Mouse (Mus musculus): ENCODE measurements around the gene Slco1a4. TPM values are rescaled to one million over a fixed set of nuclear protein-coding genes. Genes with fewer than 3 reads are reported as not detected.
"Not testable (repeated sequence)": the region's sequence is repeated elsewhere in the genome, so short reads cannot be mapped to it uniquely, and the experiment has no call there.

Gene Slco1a4
- total and polyA plus RNA-seq, 3 experiments: not detected

DNA sequence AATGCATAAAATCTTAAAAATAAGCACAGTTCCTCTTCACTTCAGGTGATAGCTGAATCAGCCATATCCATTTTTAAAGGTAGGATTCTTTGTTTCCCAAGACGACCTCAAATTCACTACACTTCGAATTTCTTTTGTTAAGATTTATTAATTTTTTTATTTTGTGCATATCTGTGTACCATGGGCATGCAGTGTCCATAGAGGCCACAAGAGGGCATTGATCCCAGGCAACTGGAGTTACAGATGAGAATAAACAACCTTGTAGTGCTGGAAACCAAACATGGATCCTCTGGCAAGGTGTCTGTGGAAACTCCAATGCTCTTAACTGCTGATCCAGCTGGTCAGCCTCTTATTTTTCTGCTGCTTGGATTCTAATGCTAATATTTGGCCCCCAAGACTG is 32.2 kb upstream of the Slco1a4 start:
- DNase-seq (ENCODE audit: low read depth, low spot score): peak; percentile 7
- no peaks in the 10 kb centered on the region for H3K79me2 ChIP-seq (ENCODE audit: control insufficient read depth, insufficient read depth, low read length, poor library complexity)
- no peak overlapping the region for H3K27ac ChIP-seq (ENCODE audit: control insufficient read depth, low read depth, low read length)
- H3K9ac ChIP-seq (ENCODE audit: control insufficient read depth, low read depth, low read length, poor library complexity, severe bottlenecking): no peak overlapping the region
- H3K9me3 ChIP-seq (replicated peaks; ENCODE audit: insufficient read depth, low read length): no peaks in the 10 kb centered on the region
- no peak overlapping the region for H3K4me3 ChIP-seq (ENCODE audit: control insufficient read depth in 1 of 2, insufficient read depth in 1 of 2, low read depth in 2 of 2, low read length in 2 of 2)
- no peaks in the 10 kb centered on the region for H3K4me1 ChIP-seq (ENCODE audit: control insufficient read depth in 1 of 2, insufficient read depth in 2 of 2, low read length in 2 of 2)
- no peaks in the 10 kb centered on the region for H3K36me3 ChIP-seq (ENCODE audit: control insufficient read depth in 1 of 2, insufficient read depth in 2 of 2, low read length in 2 of 2)
- H3K27me3 ChIP-seq (ENCODE audit: control insufficient read depth in 1 of 2, insufficient read depth in 2 of 2, low read length in 2 of 2): no peaks in the 10 kb centered on the region
- TF ChIP-seq ZNF384 (IDR thresholded peaks at IDR 0.05; ENCODE audit: low read depth, low read length) (no peak), MEF2A (IDR thresholded peaks at IDR 0.05; ENCODE audit: extremely low read depth, insufficient replicate concordance, low read depth, low read length, poor library complexity, severe bottlenecking) (no peak), MXI1 (IDR thresholded peaks at IDR 0.05; ENCODE audit: low read depth, low read length) (no peak), ZKSCAN1 (IDR thresholded peaks at IDR 0.05; ENCODE audit: low read depth, low read length) (no peak), CTCF (IDR thresholded peaks at IDR 0.05 in 2 of 3, conservative IDR thresholded peaks at IDR 0.05 in 1 of 3; ENCODE audit: control insufficient read depth in 1 of 3, insufficient read depth in 1 of 3, low read depth in 2 of 3, low read length in 3 of 3, poor library complexity in 1 of 3, severe bottlenecking in 1 of 3) (peak; percentile 10 to 37 (median 24); a peak in 4 of 6 replicates), SMC3 (IDR thresholded peaks at IDR 0.05; ENCODE audit: low read depth, low read length) (peak; percentile 40; the same call in 1 of the 2 replicates)

DNA sequence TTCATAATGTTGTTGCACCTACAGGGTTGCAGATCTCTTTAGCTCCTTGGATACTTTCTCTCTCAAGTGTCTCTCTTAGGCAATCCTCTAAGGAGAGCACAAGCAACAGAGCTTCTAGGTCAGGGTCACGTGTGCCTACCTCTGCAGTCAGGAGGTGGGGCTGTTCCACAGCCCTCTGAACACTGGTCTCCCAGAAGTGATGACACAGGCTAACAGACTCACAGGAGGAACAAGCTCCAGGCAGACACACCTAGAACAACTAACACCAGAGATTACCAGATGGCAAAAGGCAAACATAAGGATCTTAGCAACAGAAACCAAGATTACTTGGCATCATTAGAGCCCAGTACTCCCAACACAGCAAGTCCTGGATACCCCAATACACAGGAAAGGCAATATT is 26.6 kb upstream of the Slco1a4 start:
- H3K79me2 ChIP-seq (ENCODE audit: control insufficient read depth, insufficient read depth, low read length, poor library complexity): no peaks in the 10 kb centered on the region
- H3K4me1 ChIP-seq (ENCODE audit: control insufficient read depth in 1 of 2, insufficient read depth in 2 of 2, low read length in 2 of 2): no peaks in the 10 kb centered on the region
- no peaks in the 10 kb centered on the region for H3K9me3 ChIP-seq (replicated peaks; ENCODE audit: insufficient read depth, low read length)
- H3K9ac ChIP-seq (ENCODE audit: control insufficient read depth, low read depth, low read length, poor library complexity, severe bottlenecking): no peak overlapping the region
- no peak overlapping the region for H3K4me3 ChIP-seq (ENCODE audit: control insufficient read depth in 1 of 2, insufficient read depth in 1 of 2, low read depth in 2 of 2, low read length in 2 of 2)
- H3K27ac ChIP-seq (ENCODE audit: control insufficient read depth, low read depth, low read length): no peak overlapping the region
- DNase-seq (ENCODE audit: low read depth, low spot score): no peak
- no peak for TF ChIP-seq MXI1 (IDR thresholded peaks at IDR 0.05; ENCODE audit: low read depth, low read length)
- no peak for TF ChIP-seq SMC3 (IDR thresholded peaks at IDR 0.05; ENCODE audit: low read depth, low read length)
- TF ChIP-seq NRF1 (IDR thresholded peaks at IDR 0.05; ENCODE audit: insufficient read depth, low read depth, low read length, poor library complexity, severe bottlenecking): no peak
- TF ChIP-seq TCF12 (IDR thresholded peaks at IDR 0.05; ENCODE audit: low read depth, low read length): no peak
- TF ChIP-seq HCFC1 (IDR thresholded peaks at IDR 0.05; ENCODE audit: low read depth, low read length): no peak
- TF ChIP-seq USF1 (IDR thresholded peaks at IDR 0.05; ENCODE audit: low read depth, low read length): no peak
- TF ChIP-seq USF2 (IDR thresholded peaks at IDR 0.05; ENCODE audit: borderline replicate concordance in 1 of 2, insufficient read depth in 1 of 2, low read depth in 1 of 2, low read length in 2 of 2): no peak
- no peak for TF ChIP-seq ZC3H11A (IDR thresholded peaks at IDR 0.05; ENCODE audit: low read depth, low read length)
- no peak for TF ChIP-seq NELFE (IDR thresholded peaks at IDR 0.05; ENCODE audit: low read depth, low read length)
- no peak for TF ChIP-seq MEF2A (IDR thresholded peaks at IDR 0.05; ENCODE audit: extremely low read depth, insufficient replicate concordance, low read depth, low read length, poor library complexity, severe bottlenecking)
- no peak for TF ChIP-seq GABPA (IDR thresholded peaks at IDR 0.05; ENCODE audit: low read depth, low read length)
- no peaks in the 10 kb centered on the region for H3K27me3 ChIP-seq (ENCODE audit: control insufficient read depth in 1 of 2, insufficient read depth in 2 of 2, low read length in 2 of 2)
- no peaks in the 10 kb centered on the region for H3K36me3 ChIP-seq (ENCODE audit: control insufficient read depth in 1 of 2, insufficient read depth in 2 of 2, low read length in 2 of 2)

GRCm38 (mm10) chr6:141875742-141876141 is 19.7 kb upstream of the Slco1a4 start:
- not testable (repeated sequence) for H3K27me3 ChIP-seq (ENCODE audit: control insufficient read depth in 1 of 2, insufficient read depth in 2 of 2, low read length in 2 of 2); H3K27ac ChIP-seq (ENCODE audit: control insufficient read depth, low read depth, low read length); DNase-seq (ENCODE audit: low read depth, low spot score); H3K4me3 ChIP-seq (ENCODE audit: control insufficient read depth in 1 of 2, insufficient read depth in 1 of 2, low read depth in 2 of 2, low read length in 2 of 2); H3K79me2 ChIP-seq (ENCODE audit: control insufficient read depth, insufficient read depth, low read length, poor library complexity); H3K9me3 ChIP-seq (replicated peaks; ENCODE audit: insufficient read depth, low read length); H3K9ac ChIP-seq (ENCODE audit: control insufficient read depth, low read depth, low read length, poor library complexity, severe bottlenecking); H3K4me1 ChIP-seq (ENCODE audit: control insufficient read depth in 1 of 2, insufficient read depth in 2 of 2, low read length in 2 of 2); H3K36me3 ChIP-seq (ENCODE audit: control insufficient read depth in 1 of 2, insufficient read depth in 2 of 2, low read length in 2 of 2)

Measured in MEL (cell line).